Mouse (Mus musculus) liver, embryonic 11.5 days (tissue): ENCODE measurements at regions not wholly inside any gene's neighbourhood (a gene's known extent, or its start where the extent isn't known, plus 50 kb on each side); places are given as distances from the start of the nearest gene placed in this dataset.
"Not testable (repeated sequence)": the region's sequence is repeated elsewhere in the genome, so short reads cannot be mapped to it uniquely, and the experiment has no call there.

Experiments
- ATAC-seq: fragments of 200-750 bp; cut with Nextera tagmentation; replicated peaks from 2 replicates; pipeline ENCODE4 v1.8.0; 2017; ENCODE audit warnings: moderate number of reproducible peaks, mild to moderate bottlenecking, moderate TSS enrichment, moderate library complexity; ENCODE audit not compliant: low FRiP score
- DNase-seq: peaks from one replicate; pipeline ENCODE4 v3.0.0-alpha.2; 2017; ENCODE audit warnings: low spot score
- H3K27ac ChIP-seq: fragments of 300-500 bp; sonication (generic); 2 replicates; pipeline ENCODE4 v1.5.1; 2014; ENCODE audit warnings: mild to moderate bottlenecking, low read depth, low read length, control low read depth
- H3K27me3 ChIP-seq: fragments of 300-500 bp; sonication (generic); replicated peaks from 2 replicates; pipeline ENCODE4 v1.6.1; 2014; ENCODE audit warnings: low read length, mixed read lengths; ENCODE audit not compliant: control insufficient read depth, insufficient read depth
- H3K36me3 ChIP-seq: fragments of 300-500 bp; sonication (generic); 2 replicates; pipeline ENCODE4 v1.6.1; 2014; ENCODE audit warnings: mild to moderate bottlenecking, low read length, moderate library complexity, mixed read lengths; ENCODE audit not compliant: control insufficient read depth, insufficient read depth
- H3K4me1 ChIP-seq: fragments of 300-500 bp; sonication (generic); replicated peaks from 2 replicates; pipeline ENCODE4 v1.6.1; 2014; ENCODE audit warnings: low read length, mixed read lengths; ENCODE audit not compliant: control insufficient read depth, insufficient read depth
- H3K4me2 ChIP-seq: fragments of 300-500 bp; sonication (generic); 2 replicates; pipeline ENCODE4 v1.6.1; 2014; ENCODE audit warnings: mild to moderate bottlenecking, control low read depth, moderate library complexity
- H3K4me3 ChIP-seq: fragments of 300-500 bp; sonication (generic); 2 replicates; pipeline ENCODE4 v1.5.1; 2014; ENCODE audit warnings: low read depth, low read length, control low read depth
- H3K9ac ChIP-seq: fragments of 300-500 bp; sonication (generic); 2 replicates; pipeline ENCODE4 v1.6.1; 2014; ENCODE audit warnings: low read depth, low read length, control low read depth
- H3K9me3 ChIP-seq: fragments of 300-500 bp; sonication (generic); 2 replicates; pipeline ENCODE4 v1.6.1; 2016; ENCODE audit warnings: low read length, inconsistent platforms, mixed read lengths; ENCODE audit not compliant: control insufficient read depth
- WGBS: fragments of 180-500 bp; shearing (Covaris S2); extraction: QIAGEN DNeasy Blood & Tissue Kit; methylation state at CpG from one replicate; pipeline ENCODE4 v1.1.7; 2014; 5-methylcytosine and 5-hydroxymethylcytosine counted together

DNA sequence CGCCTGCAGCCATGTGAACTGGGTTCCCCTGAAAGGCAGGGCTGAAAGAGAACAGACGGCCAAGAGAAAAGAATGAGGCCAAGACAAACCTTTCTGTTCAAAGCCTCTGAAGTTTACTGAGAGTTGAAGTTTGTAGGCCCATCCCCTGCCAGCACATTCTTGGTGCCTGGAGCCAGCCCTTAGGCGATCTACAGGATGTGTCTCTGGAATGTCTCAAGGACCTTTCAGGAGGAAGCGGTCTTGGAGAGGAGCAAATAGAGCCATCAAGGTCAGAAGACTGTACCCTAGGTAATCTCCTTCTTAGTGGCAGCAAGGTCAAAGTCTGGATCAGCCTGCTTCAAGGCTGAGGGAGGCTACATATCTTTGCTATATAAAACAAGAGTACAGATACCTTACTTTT is 350.3 kb downstream of the Gm8797 start:
- no peak for DNase-seq
- WGBS = 58% methylated on average over 4 of the region's 4 CpGs
- H3K4me2 ChIP-seq = no peak overlapping the region
- H3K9me3 ChIP-seq = no peaks in the 10 kb centered on the region
- no peak for ATAC-seq
- no peak overlapping the region for H3K9ac ChIP-seq
- no peaks in the 10 kb centered on the region for H3K36me3 ChIP-seq
- H3K4me1 ChIP-seq = no peaks in the 10 kb centered on the region
- H3K27ac ChIP-seq = no peak overlapping the region
- H3K27me3 ChIP-seq = no peaks in the 10 kb centered on the region
- no peak overlapping the region for H3K4me3 ChIP-seq

DNA sequence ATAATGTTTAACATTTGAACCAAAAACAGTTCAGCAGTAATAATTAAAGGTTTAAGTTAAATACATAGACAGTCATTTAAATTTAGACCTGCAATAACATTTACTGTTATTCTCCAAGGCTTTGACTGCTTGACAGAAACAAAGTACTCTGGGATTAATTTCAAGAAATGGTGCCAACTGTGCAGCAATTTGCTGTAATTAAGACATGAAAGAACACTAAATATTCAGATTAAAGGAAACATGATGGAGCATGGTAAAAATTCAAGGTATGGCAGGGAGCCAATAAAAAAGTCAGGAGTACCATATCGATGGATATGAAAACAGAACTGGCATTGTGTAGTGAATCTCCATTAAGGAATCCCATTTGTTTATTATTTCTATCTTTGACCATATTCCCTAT is 352.3 kb downstream of the Gm8797 start:
- 84% methylated on average over 1 of the region's 1 CpGs for WGBS

DNA sequence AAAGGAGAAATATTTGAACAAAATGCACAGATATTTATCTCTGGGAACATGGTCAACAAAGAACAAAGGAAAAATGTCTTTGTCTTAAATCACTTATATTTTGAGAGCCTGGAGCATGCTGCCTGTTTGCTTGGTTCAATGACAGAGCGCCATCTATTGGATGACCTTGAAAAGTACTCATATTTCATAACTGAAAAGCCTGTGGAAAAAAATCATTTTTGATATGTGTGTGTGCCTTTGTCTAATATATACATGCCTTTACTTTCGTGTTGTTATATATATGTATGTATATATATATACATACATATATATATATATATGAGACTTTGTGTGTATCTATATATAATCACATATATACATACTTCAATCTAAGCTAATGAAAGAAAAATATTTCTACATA is 356.1 kb downstream of the Gm8797 start:
- WGBS = 3% methylated on average over 2 of the region's 2 CpGs
- Histone ChIP-seq H3K4me2 (no peak overlapping the region), H3K27ac (no peak overlapping the region), H3K9ac (no peak overlapping the region), H3K4me1 (no peaks in the 10 kb centered on the region), H3K9me3 (no peaks in the 10 kb centered on the region), H3K4me3 (no peak overlapping the region), H3K36me3 (no peaks in the 10 kb centered on the region), H3K27me3 (no peaks in the 10 kb centered on the region)
- no peak for DNase-seq
- no peak for ATAC-seq

More for the DNA sequence above, 352.3 kb downstream of the Gm8797 start:
- no peak overlapping the region for H3K4me3 ChIP-seq
- no peaks in the 10 kb centered on the region for H3K9me3 ChIP-seq
- ATAC-seq (no peak), DNase-seq (no peak)
- no peak overlapping the region for H3K27ac ChIP-seq
- no peaks in the 10 kb centered on the region for H3K27me3 ChIP-seq
- no peaks in the 10 kb centered on the region for H3K4me1 ChIP-seq
- no peaks in the 10 kb centered on the region for H3K36me3 ChIP-seq
- no peak overlapping the region for H3K4me2 ChIP-seq
- no peak overlapping the region for H3K9ac ChIP-seq

DNA sequence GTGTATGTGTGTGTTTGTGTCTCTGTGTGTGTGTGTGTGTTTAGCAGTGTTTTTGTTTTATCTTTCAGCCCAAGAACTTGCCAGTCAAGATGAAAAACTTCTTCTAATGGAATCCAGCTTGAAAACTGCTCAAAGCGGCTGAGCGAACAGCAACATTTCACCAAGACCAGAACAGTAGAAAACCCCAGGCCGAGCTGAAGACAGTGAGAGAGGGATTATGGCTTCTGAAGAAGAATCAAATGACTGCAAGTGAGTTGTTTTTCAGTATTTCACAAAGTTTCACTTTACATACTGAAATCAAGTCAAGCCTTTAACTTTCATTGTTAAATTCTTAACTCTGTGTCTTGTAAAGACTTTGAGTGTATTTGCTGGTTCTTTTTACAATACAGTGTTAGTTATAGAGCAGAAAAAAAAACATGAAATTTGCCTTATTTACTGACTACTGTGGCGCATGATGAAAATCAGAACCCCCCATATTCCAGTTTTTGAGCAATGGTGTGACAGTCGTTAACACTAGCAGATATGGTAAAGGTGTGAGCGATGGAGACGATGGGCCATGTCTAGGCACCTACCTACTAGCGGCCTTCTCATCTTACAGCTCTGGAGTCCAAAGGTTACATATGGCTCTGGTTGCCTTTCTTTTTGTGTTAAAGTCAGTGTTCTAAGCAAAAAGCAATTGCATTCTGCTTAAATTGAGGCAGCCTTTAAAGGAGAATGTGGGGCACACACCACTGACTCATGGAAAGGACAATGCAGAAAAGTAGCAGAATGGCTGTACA is 357.0 kb downstream of the Gm8797 start:
- no peak overlapping the region for H3K9ac ChIP-seq
- no peak for ATAC-seq
- DNase-seq = no peak
- no peak overlapping the region for H3K27ac ChIP-seq
- H3K9me3 ChIP-seq = no peaks in the 10 kb centered on the region
- H3K36me3 ChIP-seq = no peaks in the 10 kb centered on the region
- H3K27me3 ChIP-seq = no peaks in the 10 kb centered on the region
- H3K4me3 ChIP-seq = no peak overlapping the region
- no peak overlapping the region for H3K4me2 ChIP-seq
- 78% methylated on average over 8 of the region's 8 CpGs for WGBS
- H3K4me1 ChIP-seq = no peaks in the 10 kb centered on the region

DNA sequence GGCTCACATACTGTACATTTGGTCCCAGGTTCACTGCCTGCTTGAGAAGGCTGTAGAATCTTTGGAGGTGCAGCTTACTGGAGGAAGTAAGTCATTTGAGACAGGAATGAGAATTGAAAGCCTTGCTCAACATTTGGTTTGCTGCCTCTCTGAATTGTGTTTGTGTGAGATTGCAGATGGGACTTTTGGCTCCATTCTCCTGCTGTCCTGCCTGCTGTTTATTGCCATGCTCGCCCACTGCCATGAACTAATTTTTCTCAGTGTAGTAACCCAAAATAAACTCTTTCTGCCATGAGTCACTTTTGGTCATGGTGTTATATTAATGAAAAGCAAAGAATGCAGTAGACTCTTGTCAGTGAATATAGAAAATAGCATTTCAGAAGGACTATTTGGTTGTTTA is 368.1 kb downstream of the Gm8797 start:
- ATAC-seq = no peak
- DNase-seq = no peak
- WGBS = 78% methylated on average over 1 of the region's 1 CpGs

DNA sequence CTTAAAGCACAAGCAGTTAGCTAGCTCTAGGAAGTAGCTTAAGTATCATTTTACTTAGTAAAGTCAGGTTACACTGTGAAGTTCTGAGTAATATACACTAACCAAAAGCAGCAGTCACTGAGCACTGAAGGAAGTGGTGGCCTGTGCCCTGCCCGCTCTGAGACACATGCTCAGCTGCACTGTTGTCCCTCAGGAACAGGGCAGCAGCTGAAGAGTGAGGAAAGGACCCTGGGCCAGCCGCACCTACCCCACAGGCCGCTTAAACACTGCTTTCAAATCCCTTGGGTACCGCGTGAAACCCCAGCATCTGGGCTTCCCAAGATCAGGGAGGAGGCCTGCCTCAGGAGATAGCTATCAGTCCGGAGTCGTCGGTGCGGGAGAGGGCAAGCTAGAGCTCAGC is 385.1 kb downstream of the Gm8797 start:
- ATAC-seq, H3K9ac ChIP-seq, H3K4me3 ChIP-seq, DNase-seq, H3K4me2 ChIP-seq, H3K9me3 ChIP-seq, H3K4me1 ChIP-seq, H3K36me3 ChIP-seq, H3K27ac ChIP-seq, H3K27me3 ChIP-seq: not testable (repeated sequence)
- WGBS = 74% methylated on average over 9 of the region's 9 CpGs

More for the DNA sequence above, 368.1 kb downstream of the Gm8797 start:
- no peak overlapping the region for H3K4me2 ChIP-seq
- no peaks in the 10 kb centered on the region for H3K4me1 ChIP-seq
- H3K27ac ChIP-seq = no peak overlapping the region
- H3K27me3 ChIP-seq = no peaks in the 10 kb centered on the region
- H3K9ac ChIP-seq = no peak overlapping the region
- H3K36me3 ChIP-seq = no peaks in the 10 kb centered on the region
- H3K9me3 ChIP-seq = no peaks in the 10 kb centered on the region
- H3K4me3 ChIP-seq = no peak overlapping the region

DNA sequence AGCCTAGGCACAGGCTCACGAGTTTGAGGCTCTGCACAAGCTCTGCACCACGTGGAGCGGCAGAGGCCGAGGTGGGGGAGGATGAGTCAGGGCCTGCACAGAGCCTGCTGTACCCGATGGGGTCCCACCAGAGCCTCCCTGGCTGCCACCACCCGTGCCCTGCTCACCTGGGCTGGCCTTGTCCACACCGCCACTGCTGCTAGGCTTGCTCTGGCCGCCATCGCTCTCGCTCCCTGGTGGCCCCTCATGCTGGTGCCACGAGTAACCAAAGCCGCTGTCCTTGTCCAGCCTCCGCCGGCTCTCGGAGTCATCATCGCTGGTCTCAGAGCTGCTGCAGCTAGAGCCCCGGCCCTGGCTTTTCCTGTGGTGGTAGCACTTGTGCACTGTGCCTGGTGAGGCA is 386.8 kb downstream of the Gm8797 start:
- 89% methylated on average over 17 of the region's 17 CpGs for WGBS

DNA sequence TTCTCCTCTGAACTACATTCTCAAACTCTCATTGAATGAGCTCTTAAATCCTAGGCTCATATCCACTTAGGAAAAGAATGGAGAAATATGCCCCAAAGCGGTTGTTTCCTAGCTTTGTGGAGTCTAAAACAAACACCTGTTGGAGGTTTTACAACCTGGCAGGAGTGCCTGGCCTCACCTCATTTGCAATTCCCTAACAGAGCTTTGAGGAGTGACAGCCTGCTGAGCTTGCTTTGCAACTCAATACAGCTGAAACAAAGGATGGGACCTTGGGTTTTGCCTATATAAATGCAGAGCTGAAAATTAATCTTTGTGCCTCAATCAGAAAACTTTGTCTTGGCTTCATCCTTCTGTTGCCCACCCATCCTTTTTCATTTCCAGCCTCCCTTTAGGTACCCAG is 423.2 kb downstream of the Gm8797 start:
- no peaks in the 10 kb centered on the region for H3K27me3 ChIP-seq
- no peak overlapping the region for H3K4me3 ChIP-seq
- H3K36me3 ChIP-seq = no peaks in the 10 kb centered on the region
- no peaks in the 10 kb centered on the region for H3K9me3 ChIP-seq
- no peak for DNase-seq
- H3K9ac ChIP-seq = no peak overlapping the region
- H3K4me2 ChIP-seq = no peak overlapping the region
- WGBS = 32% methylated on average over 1 of the region's 1 CpGs
- no peak overlapping the region for H3K27ac ChIP-seq
- no peak for ATAC-seq
- no peaks in the 10 kb centered on the region for H3K4me1 ChIP-seq

More for the DNA sequence above, 386.8 kb downstream of the Gm8797 start:
- H3K9ac ChIP-seq = no peak overlapping the region
- H3K4me1 ChIP-seq = no peaks in the 10 kb centered on the region
- H3K9me3 ChIP-seq = no peaks in the 10 kb centered on the region
- no peak for DNase-seq
- no peak overlapping the region for H3K4me2 ChIP-seq
- no peak overlapping the region for H3K27ac ChIP-seq
- ATAC-seq = no peak
- no peaks in the 10 kb centered on the region for H3K36me3 ChIP-seq
- H3K27me3 ChIP-seq = no peaks in the 10 kb centered on the region
- H3K4me3 ChIP-seq = no peak overlapping the region

DNA sequence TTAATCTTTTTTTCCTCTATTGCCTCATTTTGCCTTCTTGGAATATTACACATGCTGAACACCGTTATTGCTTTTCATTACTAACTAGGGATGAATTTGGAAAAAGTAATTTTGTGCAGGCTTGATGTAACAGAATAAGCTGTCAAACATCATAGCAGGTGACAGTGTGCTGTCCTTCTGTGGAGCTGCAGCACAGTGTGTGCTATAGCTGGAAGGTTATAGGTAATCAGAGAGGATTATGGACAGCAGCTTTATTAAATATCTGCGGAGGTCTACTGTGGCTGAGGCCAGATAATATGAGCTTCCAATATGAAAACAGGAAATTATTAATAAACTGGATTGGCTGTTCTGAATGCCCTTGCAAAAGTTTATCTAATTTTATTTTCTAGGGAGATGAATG is 431.9 kb downstream of the Gm8797 start:
- no peak overlapping the region for H3K4me2 ChIP-seq
- no peak overlapping the region for H3K9ac ChIP-seq
- no peak for ATAC-seq
- WGBS = 81% methylated on average over 2 of the region's 2 CpGs
- no peaks in the 10 kb centered on the region for H3K4me1 ChIP-seq
- H3K27me3 ChIP-seq = no peaks in the 10 kb centered on the region
- no peaks in the 10 kb centered on the region for H3K36me3 ChIP-seq
- H3K27ac ChIP-seq = no peak overlapping the region
- no peak overlapping the region for H3K4me3 ChIP-seq
- no peak for DNase-seq
- no peaks in the 10 kb centered on the region for H3K9me3 ChIP-seq
